Mouse (Mus musculus) gastrocnemius, adult 8-10 months (tissue): ENCODE data around the gene Slc13a5. TPM values are rescaled to one million over a fixed set of nuclear protein-coding genes. Genes with fewer than 3 reads are reported as not detected.

Experiments used
- DNase-seq, 2 experiments: peaks; one replicate each; pipeline ENCODE4 v3.0.0; 2022; ENCODE audit warnings: low spot score in 2 of 2
- total RNA-seq, 4 experiments: library from RNA; stranded (reverse); gene quantifications; 2 replicates each; pipeline ENCODE4 v1.2.4; 2022

The Slc13a5 gene
- total RNA-seq, 4 experiments from 2014 or later, result not detected

DNA sequence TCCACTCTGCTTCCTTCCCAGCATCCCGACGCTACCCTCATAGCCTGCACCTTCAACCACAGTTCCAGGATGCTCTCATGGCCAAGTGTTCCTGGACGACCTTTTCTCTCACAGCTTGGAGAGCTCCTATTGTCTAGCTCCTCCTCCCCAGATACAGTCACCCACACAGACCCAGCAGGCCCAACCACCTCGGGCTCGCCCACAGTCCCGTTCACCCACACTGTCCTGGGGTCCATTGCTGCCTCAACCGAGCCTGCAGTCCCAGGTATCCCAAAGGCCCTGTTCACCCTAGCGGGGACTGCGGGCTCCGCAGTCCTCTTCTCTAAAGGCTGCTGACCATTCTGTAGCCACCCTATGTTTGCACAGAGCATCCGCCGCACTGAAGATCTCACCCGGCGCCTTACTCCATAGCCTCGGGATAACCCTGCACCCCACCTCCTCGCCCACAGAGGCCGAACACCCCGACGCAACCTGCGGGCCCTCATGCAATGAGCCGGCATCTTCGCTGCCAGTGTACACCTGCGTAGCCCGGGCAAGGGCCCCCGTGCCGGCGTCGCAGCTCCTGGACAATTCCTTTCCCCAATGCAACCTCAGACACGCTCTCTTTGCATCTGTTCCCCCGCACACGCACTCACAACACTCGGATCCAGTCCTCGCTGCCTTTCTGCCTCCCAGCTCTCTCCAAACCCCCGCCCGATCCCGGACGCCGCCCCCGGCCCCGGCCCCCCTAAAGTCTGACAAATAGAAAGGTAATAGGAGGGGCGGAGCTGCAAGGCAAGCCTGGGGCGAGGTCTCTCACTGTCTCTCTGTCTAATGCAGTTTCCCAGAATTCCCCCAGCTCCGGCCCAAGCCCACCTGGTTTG lies 60.5 kb downstream of the Slc13a5 start, which contains the start of gene Gm43951:
TSS of gene Gm43951 (minus strand) at position 500 of the 863 bp plus-strand sequence.
- DNase-seq, result no peak

DNA sequence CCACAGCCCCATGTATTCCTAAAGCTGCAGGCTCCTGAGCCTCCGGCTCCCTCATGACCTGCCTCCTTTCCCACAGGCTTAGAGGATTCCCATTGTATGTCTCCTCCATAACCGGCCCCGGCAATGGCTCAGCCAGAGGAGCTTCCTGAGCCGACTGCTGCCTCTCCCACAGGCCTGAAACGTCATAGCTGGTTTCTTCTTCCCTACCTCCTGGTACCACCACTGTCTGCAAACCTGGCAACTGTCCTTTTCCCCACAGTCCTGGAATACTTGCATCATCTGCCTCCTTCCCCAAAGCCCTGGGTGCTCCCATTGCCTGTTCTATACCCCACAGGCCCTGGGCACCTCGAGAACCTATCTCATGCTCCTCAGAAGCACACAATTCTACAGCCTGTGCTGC lies 61.8 kb downstream of the Slc13a5 start:
- no peak for DNase-seq

DNA sequence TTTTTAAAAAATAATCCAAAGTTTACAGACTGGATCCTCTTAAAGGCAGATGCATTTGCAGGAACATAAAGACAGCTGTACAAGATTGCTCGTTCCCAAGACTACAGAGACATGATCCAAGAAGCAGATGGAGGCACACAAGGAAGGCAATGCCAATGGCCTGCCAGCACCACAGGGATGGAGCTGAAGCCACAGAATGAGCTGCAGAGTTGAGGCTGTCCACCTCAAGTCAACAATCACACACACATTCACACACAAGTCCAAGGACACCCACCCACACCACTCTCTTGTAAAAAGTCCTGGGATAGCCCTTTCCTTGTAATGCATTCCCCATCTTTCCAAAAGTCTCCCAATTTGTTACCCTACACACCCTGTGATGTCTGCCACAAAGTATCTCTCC lies 63.6 kb downstream of the Slc13a5 start:
- no peak for DNase-seq

DNA sequence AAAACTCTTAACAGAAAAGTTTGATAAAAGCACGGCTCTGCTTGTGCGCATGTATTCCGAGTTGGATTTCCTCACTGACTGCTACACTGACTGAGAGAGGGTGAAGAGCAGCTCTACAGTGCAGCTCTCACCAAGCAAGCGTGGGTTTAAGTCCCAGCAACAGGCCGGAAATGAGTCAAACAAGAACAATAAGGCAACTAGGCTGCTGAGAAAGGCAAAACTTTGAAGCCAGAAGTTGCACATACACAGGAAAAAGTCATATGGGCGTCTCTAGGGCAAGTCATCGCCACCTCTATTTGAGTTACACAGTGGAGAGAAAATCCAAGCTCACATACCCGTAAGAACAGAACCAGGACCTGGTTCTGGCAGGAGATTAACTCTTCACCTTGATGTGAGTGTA lies 70.5 kb downstream of the Slc13a5 start:
- DNase-seq, result no peak

DNA sequence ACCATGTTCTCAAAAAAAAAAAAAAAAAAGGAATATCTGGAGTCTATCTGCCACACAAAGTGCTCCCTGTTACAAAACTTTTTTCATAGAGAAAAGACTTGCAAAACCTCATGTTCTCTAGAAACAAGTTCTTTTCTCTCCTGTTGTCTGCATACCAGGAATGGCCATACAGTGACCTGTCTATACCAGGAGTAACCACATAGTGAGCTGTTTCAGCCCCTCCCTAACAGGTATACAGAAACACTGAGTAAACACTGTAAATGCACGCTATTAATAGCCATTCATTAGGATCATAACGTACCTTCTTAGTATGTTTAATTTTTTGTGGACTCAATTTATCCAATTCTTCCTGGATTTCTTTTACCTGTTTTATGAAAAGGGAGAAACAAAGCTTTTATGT lies 72.8 kb downstream of the Slc13a5 start:
- DNase-seq, result no peak

Other genes with a start within 250 kb of the Slc13a5 start
- gene Aipl1, start 229.7 kb downstream of the Slc13a5 start, total RNA-seq, result not detected
- not detected for gene Pimreg, start 225.2 kb downstream of the Slc13a5 start, total RNA-seq
- 1 to 10 TPM in 2 of 4 experiments, under 1 TPM in 2; 0.88 to 1.5 (median 1.0) TPM for gene Pitpnm3, start 131.4 kb downstream of the Slc13a5 start, total RNA-seq
- under 1 TPM in 1 of 4 experiments, not detected in 3; 0.16 TPM for gene Gm43951, start 60.4 kb downstream of the Slc13a5 start, total RNA-seq
- gene 4933427D14Rik, start 59.8 kb downstream of the Slc13a5 start, total RNA-seq, result 1 to 10 TPM; 1.0 to 2.6 (median 1.6) TPM
- gene Txndc17, start 59.7 kb downstream of the Slc13a5 start, total RNA-seq, result 10 to 100 TPM; 25.3 to 37.6 (median 29.8) TPM
- 1 to 10 TPM; 5.2 to 7.5 (median 6.5) TPM for gene Med31, start 51.6 kb downstream of the Slc13a5 start, total RNA-seq
- gene Xaf1, start 34.4 kb upstream of the Slc13a5 start, total RNA-seq, result 1 to 10 TPM; 1.4 to 3.4 (median 2.5) TPM
- not detected for gene Fbxo39, start 47.2 kb upstream of the Slc13a5 start, total RNA-seq
- gene Tekt1, start 95.2 kb upstream of the Slc13a5 start, total RNA-seq, result 1 to 10 TPM in 3 of 4 experiments, under 1 TPM in 1; 0.92 to 3.3 (median 2.5) TPM
- gene Smtnl2, start 144.5 kb upstream of the Slc13a5 start, total RNA-seq, result 100 to 1,000 TPM; 270 to 439 (median 347) TPM
- gene Ggt6, start 168.3 kb upstream of the Slc13a5 start, total RNA-seq, result 1 to 10 TPM; 1.9 to 5.4 (median 3.8) TPM
- 10 to 100 TPM; 54.6 to 66.0 (median 57.1) TPM for gene Mybbp1a, start 174.1 kb upstream of the Slc13a5 start, total RNA-seq
- 10 to 100 TPM; 32.1 to 69.6 (median 54.1) TPM for gene Spns2, start 222.7 kb upstream of the Slc13a5 start, total RNA-seq